Mouse (Mus musculus) intestine, postnatal 0 days (tissue): Measurements from ENCODE around the gene Hist2h2aa2. TPM values are rescaled to one million over a fixed set of nuclear protein-coding genes. Genes with fewer than 3 reads are reported as not detected.

Source experiments
- ATAC-seq: fragments of 200-750 bp; cut with Nextera tagmentation; 2 replicates; pipeline ENCODE4 v1.8.0; 2017; ENCODE audit warnings: mild to moderate bottlenecking, moderate TSS enrichment, moderate library complexity
- H3K27ac ChIP-seq: fragments of 300-500 bp; sonication (generic); 2 replicates; pipeline ENCODE4 v1.5.1; 2014; ENCODE audit warnings: mild to moderate bottlenecking, low read depth, low read length, moderate library complexity
- H3K27me3 ChIP-seq: fragments of 300-500 bp; sonication (generic); replicated peaks from 2 replicates; pipeline ENCODE4 v1.6.1; 2014; ENCODE audit warnings: low read length, mixed read lengths; ENCODE audit not compliant: control insufficient read depth, insufficient read depth
- H3K36me3 ChIP-seq: fragments of 300-500 bp; sonication (generic); 2 replicates; pipeline ENCODE4 v1.6.1; 2014; ENCODE audit warnings: mild to moderate bottlenecking, moderate library complexity; ENCODE audit not compliant: control insufficient read depth, insufficient read depth
- H3K4me1 ChIP-seq: fragments of 300-500 bp; sonication (generic); replicated peaks from 2 replicates; pipeline ENCODE4 v1.6.1; 2014; ENCODE audit warnings: antibody characterized with exemption, low read length, mixed read lengths; ENCODE audit not compliant: control insufficient read depth, insufficient read depth
- H3K4me2 ChIP-seq: fragments of 300-500 bp; sonication (generic); replicated peaks from 2 replicates; pipeline ENCODE4 v1.6.1; 2014; ENCODE audit warnings: low read depth, mild to moderate bottlenecking, moderate library complexity
- H3K4me3 ChIP-seq: fragments of 300-500 bp; sonication (generic); 2 replicates; pipeline ENCODE4 v1.5.1; 2014; ENCODE audit warnings: low read depth, low read length
- H3K9ac ChIP-seq: fragments of 300-500 bp; sonication (generic); 2 replicates; pipeline ENCODE4 v1.6.1; 2014; ENCODE audit warnings: mild to moderate bottlenecking, low read depth, low read length
- H3K9me3 ChIP-seq: fragments of 300-500 bp; sonication (generic); 2 replicates; pipeline ENCODE4 v1.6.1; 2016; ENCODE audit warnings: mixed run types; ENCODE audit not compliant: control insufficient read depth
- CTCF ChIP-seq: sonication (generic); IDR thresholded peaks from 2 replicates; pipeline ENCODE4 v1.5.1; 2016; ENCODE audit warnings: low read depth, mild to moderate bottlenecking, control low read depth, antibody characterized with exemption, moderate library complexity
- WGBS: fragments of 180-500 bp; shearing (Covaris S2); extraction: QIAGEN DNeasy Blood & Tissue Kit; methylation state at CpG from one replicate; pipeline ENCODE4 v1.1.7; 2014; 5-methylcytosine and 5-hydroxymethylcytosine counted together
- polyA plus RNA-seq: library from polyadenylated mRNA; unstranded; fragments of >200 nt; fragmentation: Nextera tagmentation; extraction: Ambion mirVana; gene quantifications from 2 replicates; pipeline ENCODE4 v1.2.1, GENCODE M21; 2015

The Hist2h2aa2 gene
- polyA plus RNA-seq, 1 experiment from 2014 or later: 87.4 TPM

DNA sequence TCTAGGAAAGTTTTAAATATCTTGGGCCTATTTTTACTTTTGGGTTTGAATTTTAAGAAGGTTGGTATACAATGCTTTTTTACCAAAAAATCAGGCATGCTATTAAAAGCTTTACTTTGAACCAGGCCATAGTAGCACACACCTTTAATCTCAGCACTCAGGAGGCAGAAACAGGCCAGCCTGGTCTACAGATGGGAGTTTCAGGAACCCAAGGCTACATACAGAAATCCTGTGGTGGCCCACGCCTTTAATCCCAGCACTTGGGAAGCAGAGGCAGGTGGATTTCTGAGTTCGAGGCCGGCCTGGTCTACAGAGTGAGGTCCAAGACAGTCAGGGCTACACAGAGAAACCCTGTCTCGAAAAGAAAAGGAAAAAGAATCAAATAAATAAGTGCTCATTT, 27.5 kb upstream of the Hist2h2aa2 start:
- H3K4me1 ChIP-seq: no peaks in the 10 kb centered on the region; the same call in 1 of the 2 replicates
- H3K27ac ChIP-seq: no peak overlapping the region
- H3K9me3 ChIP-seq: no peaks in the 10 kb centered on the region
- H3K9ac ChIP-seq: no peak overlapping the region
- H3K27me3 ChIP-seq: no peaks in the 10 kb centered on the region
- no peak overlapping the region for H3K4me3 ChIP-seq
- H3K4me2 ChIP-seq: peak overlapping the region; percentile 63
- WGBS: 80% methylated on average over 4 of the region's 4 CpGs
- TF ChIP-seq CTCF: no peak
- ATAC-seq: no peak
- no peaks in the 10 kb centered on the region for H3K36me3 ChIP-seq

DNA sequence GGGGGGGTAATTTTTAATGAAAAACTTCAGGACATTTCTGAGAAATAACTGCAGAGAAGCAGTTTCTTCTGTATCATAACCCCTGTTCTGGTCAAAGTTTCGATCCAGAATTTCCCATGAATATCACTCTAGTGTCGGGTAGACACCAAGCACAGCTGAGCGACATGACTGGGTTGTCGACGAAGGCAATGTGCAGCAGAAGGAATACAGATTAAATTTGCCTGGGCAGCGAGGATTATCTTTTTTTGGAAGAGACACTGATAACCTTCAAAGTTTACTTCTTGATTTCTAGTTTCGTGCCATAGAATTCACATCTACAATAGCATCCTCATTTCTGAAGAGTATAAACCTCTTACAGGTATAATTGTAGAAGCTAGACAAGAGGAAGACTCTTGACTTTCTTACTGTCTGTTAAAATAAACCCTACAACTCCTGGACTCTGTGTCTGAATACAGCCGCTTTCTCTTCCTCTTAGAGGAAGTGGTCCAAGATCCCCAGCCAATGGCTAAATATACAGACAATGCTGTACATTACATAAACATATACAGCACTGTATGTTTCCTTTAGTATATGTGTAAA, 26.1 kb upstream of the Hist2h2aa2 start:
- Histone ChIP-seq H3K4me2 (no peak overlapping the region), H3K9me3 (no peaks in the 10 kb centered on the region), H3K27ac (no peak overlapping the region), H3K9ac (no peak overlapping the region), H3K36me3 (no peaks in the 10 kb centered on the region), H3K4me1 (no peaks in the 10 kb centered on the region; the same call in 1 of the 2 replicates), H3K4me3 (no peak overlapping the region), H3K27me3 (no peaks in the 10 kb centered on the region)
- WGBS: 87% methylated on average over 8 of the region's 8 CpGs
- ATAC-seq: no peak
- no peak for TF ChIP-seq CTCF

DNA sequence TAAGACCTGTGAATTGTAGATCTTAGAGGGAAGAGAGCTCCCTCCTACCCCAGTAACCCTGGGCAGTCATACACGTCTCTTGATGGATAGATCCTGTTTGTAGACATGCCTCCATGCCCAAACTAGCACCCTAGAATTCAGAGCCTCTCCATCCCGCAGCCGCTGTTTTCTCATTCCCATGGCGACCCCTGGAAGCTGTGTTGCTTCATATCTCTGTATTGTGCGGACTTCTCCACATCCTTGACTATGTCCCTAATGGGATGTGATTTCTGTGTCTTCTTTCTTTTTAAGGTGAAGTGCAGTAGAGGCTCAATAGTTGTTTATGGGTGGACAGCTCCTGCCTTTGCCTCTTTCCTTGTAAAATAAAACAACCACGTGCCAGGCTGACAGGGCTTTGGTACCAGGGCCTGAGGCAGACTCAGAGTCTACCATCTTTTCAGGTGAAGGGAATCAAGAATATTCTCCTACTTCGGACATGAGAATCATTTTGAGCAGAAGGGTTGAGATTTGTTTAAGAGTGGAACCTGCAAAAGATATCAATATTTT, 24.4 kb upstream of the Hist2h2aa2 start:
- Histone ChIP-seq H3K9me3 (no peaks in the 10 kb centered on the region), H3K9ac (0 out of 2 replicates have a peak overlapping the region, but pooled peaks have one; percentile 72), H3K4me3 (no peak overlapping the region), H3K4me2 (peak overlapping the region; percentile 85), H3K27me3 (no peaks in the 10 kb centered on the region), H3K27ac (peak overlapping the region; percentile 94; the same call in 1 of the 2 replicates), H3K4me1 (no peaks in the 10 kb centered on the region), H3K36me3 (no peaks in the 10 kb centered on the region)
- no peak for ATAC-seq
- TF ChIP-seq CTCF: no peak
- 70% methylated on average over 7 of the region's 7 CpGs for WGBS

DNA sequence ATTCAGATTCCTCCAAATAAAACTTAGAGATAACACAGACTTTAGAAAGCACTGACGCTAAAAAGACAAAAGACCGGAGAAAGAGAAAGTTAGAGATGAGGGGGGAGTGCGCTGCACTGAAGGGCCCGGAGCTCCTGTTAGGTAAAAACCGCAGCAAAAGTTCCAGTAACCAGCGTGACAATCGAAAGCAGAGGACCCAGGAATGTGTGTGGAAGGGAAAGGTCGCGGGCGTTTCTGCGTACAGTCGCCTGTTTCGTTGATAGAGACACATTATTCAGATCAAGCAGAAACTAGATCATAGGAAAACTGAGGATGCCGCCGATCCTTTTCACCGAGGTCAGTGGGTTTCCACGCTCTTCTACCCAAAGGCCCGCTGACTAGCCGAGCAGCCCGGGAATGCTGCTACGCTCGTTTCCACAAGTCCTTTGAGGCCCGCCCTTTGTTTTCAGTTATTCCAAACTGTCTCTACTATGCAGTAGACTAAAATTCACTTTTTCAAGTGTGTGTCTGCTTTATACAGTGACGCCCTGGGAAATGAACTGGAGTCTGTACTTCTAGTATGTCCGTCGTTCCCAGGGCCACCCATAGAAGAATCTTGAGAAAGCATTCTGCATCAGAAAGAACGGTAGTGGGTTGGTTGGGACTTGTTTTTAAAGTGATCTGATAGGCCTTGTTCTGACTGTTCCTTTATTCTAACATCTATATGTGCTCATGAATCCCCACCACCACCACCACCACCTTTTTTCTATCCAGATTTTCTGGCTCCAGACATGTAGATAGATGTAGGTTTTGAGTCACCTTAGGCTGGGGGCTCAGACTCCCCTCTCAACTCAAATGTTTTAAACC, 23.7 kb upstream of the Hist2h2aa2 start:
- Histone ChIP-seq H3K27me3 (no peaks in the 10 kb centered on the region), H3K4me1 (no peaks in the 10 kb centered on the region), H3K9me3 (no peaks in the 10 kb centered on the region), H3K4me2 (peak overlapping the region; percentile 85), H3K36me3 (no peaks in the 10 kb centered on the region), H3K4me3 (peak overlapping the region; percentile 62), H3K27ac (peak overlapping the region; percentile 94), H3K9ac (peak overlapping the region; percentile 72)
- peak; percentile 45 for ATAC-seq
- TF ChIP-seq CTCF: no peak
- 4% methylated on average over 27 of the region's 27 CpGs for WGBS

DNA sequence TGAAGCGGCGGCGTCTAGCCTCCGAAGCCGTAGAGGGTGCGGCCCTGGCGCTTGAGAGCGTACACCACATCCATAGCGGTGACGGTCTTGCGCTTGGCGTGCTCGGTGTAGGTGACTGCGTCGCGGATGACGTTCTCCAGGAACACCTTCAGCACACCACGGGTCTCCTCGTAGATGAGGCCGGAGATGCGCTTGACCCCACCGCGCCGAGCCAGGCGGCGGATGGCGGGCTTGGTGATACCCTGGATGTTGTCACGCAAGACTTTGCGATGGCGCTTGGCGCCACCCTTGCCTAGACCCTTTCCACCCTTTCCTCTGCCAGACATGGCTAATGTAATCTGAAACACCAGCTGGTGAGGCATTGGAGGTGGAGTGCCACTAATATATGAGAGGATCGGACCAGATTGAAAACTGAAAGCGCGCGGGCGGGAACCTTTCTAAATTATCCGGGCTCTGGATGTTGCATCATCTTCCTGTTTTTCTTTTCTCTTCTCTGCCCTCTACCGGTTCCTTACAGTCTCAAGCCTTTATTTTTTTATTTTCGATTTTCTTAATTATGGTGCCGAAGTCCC, 23.0 kb upstream of the Hist2h2aa2 start, which contains the start of gene Hist2h4:
Gene Hist2h4 (minus strand): TSS at position 333 of the 572 bp plus-strand sequence.
- Histone ChIP-seq H3K9ac (peak within 1 kb of the TSS; percentile 72), H3K27ac (peak within 1 kb of the TSS; percentile 94), H3K4me1 (no peaks in the 10 kb centered on the region), H3K4me2 (peak within 1 kb of the TSS; percentile 85), H3K27me3 (no peaks in the 10 kb centered on the region), H3K4me3 (peak within 1 kb of the TSS; percentile 62), H3K9me3 (no peaks in the 10 kb centered on the region), H3K36me3 (no peaks in the 10 kb centered on the region)
- peak; percentile 69 for TF ChIP-seq CTCF
- ATAC-seq: peak; percentile 83
- under 1% methylated on average over 40 of the region's 40 CpGs for WGBS
